Mouse (Mus musculus): Measurements from ENCODE around the gene Ccdc88a. TPM values are rescaled to one million over a fixed set of nuclear protein-coding genes. Genes with fewer than 3 reads are reported as not detected.

The Ccdc88a gene
- polyA plus RNA-seq (2017; shearing (Covaris generic)) = under 1 TPM; 0.51 to 0.63 TPM

DNA sequence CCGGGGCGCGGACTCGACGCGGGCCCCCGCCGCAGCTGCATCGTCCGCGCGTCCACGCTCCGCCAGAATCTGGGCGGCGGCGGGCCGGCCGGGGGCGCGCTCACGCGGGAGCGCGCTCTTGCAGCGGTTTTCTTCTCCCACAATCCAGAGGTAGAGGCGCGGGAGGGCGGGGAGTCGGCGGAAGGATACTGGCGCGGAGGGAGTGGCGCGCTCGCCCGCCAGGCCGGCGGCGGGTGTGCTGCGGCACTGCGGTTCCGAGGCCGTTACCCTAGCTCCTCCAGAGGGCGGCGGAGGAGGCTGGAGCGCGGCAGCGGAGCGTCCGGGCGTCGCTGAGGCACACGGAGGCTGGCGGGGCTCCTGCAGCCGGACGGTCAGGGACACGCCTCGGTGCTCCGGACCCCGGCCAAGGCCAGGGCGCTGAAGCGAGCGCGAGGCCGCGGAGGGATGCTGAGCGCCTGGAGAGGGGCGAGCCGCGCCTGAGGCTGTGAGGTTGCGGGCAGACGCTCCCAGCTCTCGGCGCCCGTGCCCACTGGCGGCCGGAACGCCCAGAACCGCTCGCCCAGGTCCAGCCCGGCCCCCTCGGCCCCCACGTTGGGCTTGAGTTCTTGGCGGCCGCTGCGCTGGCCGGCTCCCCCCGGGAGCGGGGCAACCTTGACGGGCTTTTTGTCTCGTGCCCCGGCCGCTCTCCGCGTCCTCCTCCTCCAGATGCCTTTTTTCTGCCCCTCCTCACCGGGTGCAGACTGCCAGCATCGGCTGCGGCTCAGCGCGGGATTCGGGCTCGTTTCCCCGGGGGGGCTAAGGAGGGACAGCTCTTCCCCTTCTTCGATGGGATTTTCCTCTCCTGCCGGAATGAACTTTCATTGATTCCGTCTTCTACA is at the start of gene Ccdc88a:
Ccdc88a (plus strand) TSS at position 263 of the 878 bp plus-strand sequence.
- ATAC-seq = peak; percentile 85

DNA sequence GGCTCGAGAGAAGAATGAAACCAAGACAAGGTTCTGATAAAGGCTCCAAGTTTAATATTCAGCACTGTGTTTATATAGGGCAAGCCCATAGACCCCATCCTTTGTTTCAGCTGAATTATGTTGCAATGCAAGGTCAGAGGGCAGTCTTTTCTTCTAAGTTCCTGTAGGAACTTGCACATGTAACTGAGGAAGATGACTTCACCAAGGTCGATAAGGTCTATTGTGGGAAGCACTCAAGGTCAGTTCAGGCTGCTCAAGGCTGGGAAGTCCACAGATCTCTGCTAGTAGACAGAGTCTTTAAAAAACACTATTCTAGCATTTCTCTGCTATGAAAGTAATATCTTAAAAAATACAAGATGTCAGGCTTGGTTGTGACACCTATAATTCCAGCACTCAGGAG is 38.0 kb upstream of the Ccdc88a start:
- ATAC-seq = no peak

- ATAC-seq = no peak
Measured at GRCm38 (mm10) chr11:29341259-29341658, 32.2 kb upstream of the Ccdc88a start.

DNA sequence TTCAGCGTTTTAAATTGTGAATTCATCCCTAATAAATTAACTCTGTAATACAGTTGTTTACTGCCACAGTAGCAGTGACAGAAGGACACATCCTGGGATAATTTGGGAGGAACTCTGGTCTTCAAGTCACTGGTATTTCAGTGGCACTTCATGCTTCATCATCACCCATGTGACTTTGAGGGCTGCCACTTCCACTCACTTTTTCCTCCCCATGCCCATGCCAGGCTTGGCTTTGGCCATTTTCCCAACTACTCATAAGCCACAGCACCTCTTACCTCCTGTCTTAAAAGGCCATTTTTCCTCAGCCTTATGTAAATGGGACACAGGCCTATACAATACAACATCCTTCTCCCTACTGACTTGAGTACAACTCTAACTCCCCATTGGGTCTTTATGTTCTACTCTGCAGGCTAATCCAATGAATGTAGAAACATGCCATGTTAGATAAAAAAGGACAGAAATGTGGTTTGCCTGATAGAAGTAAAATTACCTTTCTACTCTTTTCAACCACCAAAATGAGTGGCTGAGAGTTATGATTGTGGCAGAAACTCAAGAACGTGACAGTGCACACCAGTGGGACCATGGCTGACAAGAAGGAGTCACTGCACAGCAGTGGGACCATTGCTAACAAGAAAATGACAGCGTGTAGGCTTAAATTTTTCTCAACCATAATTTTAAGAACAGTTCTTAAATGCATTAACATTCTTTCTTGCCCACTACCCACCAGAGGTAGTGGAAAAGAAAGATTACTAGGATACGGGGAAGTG is 28.4 kb upstream of the Ccdc88a start:
- ATAC-seq = no peak

DNA sequence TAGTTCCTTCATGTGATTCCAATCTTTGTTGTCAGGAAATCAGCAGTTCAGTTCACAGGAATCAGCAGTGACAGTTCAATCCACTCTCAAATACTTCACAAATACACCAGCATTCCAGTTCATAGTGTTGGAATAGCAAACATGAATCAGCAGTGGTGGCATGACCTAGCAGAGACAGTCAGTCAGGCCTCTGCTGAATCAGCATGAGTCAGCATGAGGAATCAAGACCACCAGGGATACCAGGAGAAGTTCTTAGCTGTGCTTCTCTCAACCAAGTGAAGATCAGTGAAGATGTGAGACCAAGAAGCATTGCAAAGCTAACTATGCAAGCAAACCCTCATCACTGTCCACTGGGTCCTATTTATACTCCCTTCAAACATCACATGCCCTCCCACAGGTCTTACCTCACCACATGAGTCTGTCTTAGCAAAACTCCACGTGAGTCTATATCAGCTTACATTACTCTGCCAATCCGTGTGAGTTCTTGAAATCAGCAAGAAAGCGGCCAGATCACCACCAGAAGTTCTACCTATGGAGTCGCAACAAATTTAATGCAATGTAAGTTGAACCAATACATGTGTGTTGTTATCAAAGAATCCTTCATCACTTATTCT is 27.7 kb upstream of the Ccdc88a start:
- no peak for ATAC-seq

GRCm38 (mm10) chr11:29350891-29351290 is 22.6 kb upstream of the Ccdc88a start:
- ATAC-seq = no peak

DNA sequence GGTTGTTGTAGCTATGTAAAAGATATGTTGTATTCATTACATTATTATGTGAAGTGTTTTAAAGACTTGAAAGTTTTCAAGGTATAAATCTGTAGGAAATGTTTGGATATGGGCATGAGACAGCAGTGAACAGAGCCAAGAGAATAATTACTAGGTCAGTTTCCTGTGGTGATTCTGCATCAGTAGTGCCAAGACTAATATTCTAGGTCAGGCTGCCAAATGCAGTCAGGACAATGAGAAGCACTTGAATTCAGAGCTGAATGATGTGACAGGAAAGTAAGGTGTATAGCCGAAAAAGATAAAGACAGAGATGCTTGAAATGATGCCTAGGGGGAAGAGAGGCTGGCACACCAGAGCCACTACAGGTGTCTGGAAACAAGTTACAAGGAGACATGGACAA is 21.2 kb upstream of the Ccdc88a start:
- no peak for ATAC-seq

DNA sequence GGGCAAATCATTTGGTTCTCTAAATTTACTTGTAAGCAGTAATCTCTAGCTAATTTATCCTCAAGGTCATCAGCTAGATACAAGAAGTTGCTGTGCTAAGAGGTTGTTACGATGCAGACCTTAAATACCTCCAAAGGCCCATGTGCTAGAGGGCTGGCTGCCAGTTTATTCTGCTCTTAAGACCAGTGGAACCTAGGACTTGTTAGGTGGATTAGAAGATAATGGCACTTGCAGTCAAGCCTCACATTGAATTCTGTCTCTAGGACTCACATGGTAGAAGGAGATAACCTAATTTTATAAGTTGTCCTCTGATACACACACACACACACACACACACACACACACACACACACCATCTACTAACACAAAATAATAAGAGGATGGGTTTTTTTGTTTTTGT is 5.3 kb upstream of the Ccdc88a start:
- no peak for ATAC-seq

DNA sequence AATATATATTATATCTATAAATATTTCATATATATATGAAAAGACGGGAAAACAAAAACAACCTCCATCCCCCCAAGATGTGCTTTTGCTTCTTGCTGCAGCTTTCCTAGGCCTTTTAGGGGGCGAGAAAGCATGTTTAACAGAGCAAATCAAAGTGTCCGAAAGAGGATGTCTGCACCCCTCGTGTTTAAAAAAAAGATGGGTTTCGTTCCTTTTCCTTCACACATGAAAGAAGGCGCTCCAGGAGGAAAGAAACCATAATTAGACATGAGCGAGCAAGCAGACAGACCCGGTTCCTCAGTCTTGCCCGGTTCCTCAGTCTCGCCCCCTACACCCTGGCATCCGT is 435 bp upstream of the Ccdc88a start:
- ATAC-seq = no peak

DNA sequence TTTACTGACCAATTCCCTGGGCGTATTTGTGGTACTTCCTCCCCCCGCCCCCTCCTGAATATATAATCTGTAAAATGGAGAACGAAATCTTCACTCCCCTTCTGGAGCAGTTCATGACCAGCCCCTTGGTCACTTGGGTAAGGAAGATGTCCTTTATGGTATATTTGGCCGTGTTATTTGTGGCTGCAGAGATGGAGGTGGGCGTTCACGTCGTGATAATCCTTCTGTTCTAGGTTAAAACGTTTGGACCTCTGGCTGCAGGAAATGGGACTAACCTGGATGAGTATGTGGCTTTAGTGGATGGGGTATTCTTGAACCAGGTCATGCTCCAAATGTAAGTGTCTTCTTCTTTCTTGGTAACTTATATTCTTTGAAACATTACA is 807 bp downstream of the Ccdc88a start:
- no peak for ATAC-seq

DNA sequence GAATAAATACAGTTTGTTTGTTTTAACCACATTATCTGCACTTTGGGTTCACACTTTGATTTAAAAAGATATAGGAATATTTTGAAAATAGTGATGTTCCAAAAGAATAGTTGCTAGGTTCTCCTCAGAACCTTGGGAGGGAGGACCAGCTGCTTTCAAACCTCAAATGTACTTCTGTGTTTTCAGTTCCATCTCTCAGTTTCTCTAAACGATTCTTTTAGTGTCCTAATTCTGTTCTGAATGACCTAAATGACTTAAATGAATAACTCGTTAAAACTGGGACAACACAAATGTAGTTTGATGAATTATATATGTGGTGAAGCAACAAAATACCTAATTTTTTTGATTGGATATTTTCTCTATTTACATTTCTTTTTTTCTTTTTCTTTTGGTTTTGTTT is 3.2 kb downstream of the Ccdc88a start:
- no peak for ATAC-seq

- ATAC-seq = no peak
Measured at GRCm38 (mm10) chr11:29378751-29379150, 5.3 kb downstream of the Ccdc88a start.

DNA sequence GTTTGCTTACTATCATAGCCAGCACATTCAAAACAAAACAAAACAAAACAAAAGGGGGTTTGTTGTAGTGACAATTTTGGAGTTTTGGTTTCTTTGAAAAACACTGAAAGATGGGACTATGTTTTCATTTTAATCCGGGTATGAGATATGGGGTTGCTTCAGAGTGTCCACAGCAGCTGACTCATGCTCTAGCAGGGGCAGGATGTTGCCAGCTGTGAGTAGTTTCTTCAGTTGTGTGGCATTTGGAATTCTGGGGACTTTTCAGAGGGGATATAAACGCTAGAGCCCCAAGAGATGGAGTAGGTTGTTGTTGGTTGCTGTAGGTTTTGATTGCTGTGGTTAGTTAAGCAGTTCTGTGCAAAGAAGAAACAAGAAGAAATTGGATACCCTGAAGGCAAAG is 10.0 kb downstream of the Ccdc88a start:
- ATAC-seq = no peak

DNA sequence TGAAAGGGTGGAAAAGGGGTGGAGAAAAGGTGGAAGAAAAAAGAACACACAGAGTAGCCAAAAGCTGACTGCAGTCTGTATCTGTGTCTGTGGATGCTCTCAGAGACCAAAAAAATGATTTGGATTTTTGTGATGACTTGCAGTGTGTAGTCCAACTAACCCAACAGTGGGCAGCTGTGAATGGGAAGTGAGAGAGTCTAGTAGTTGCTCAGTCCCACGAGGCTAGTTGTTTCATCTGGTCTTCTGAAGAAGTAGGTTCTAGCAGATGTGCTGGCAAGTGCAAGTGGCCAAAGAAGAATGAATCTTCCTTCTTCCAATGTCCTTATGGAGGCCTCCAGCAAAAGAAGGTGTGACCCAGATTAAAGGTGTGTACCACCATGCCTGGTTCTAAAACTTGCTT is 10.5 kb downstream of the Ccdc88a start:
- no peak for ATAC-seq

DNA sequence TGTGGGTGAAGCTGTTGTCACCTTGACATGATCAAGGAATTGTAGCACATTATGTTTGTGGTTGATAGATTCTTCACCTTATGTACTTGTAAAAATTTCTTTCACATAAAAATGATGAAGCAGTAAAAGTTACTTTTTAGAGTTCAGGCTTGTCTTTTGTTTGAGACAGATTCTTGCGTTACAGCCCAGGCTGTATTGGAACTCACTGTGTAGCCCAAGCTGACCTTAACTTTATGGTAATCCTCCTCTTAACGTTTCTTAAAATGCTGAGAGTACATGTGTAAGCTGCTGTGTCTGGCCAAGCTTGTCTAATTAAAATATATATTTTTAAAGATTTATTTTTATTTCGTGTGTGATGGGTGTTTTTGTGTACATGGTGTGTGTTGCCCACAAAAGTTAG is 11.2 kb downstream of the Ccdc88a start:
- no peak for ATAC-seq

- ATAC-seq = no peak
Measured at GRCm38 (mm10) chr11:29389913-29390312, 16.5 kb downstream of the Ccdc88a start.

DNA sequence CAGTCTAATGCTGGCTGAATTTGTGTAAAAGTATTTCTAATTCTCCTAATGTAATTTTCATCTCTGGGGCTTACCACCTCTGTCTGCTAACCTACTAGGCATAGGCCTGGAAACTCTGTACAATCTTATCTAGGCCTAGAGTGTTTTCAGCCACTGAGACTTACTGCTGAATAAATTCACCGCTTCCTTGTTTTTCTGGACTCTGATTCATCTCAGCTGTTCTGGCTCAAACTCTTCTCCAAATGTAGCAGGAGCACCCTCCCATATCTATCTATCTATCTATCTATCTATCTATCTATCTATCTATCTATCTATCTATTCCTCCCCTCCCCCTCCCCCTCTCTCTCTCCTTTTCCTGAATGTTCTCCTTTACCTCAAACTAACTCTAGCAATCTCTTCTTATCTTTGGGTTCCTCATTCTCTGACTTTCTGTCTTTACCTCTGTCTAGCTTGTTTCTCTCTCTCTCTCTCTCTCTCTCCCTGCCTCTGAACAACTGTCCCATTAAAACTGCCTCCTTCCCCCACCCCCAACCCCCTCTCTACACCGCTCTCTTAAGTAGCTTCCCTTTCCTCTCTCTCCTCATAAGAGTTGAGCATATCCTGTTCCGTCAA is 21.8 kb downstream of the Ccdc88a start:
- ATAC-seq = no peak

DNA sequence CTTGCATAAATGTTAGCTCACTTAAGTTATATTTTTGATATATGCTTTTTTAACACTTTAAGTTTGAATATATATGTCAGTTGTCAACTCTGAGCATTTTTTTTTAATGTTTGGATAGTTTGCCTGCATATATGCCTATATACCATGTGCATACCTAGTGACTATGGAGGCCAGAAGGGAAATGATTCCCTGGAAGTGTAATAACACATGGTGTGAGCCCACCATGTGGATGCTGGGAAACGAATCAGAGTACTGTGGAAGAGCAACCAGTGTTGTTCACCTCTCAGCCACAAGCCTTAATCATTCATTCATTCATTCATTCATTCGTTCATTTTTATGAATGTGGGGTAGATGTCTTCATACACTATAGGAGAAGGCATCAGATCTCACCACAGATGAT is 26.9 kb downstream of the Ccdc88a start:
- ATAC-seq = no peak

GRCm38 (mm10) chr11:29406292-29406691 is 32.8 kb downstream of the Ccdc88a start:
- ATAC-seq = no peak

- ATAC-seq = no peak
Measured at GRCm38 (mm10) chr11:29423496-29423895, 50.0 kb downstream of the Ccdc88a start.

GRCm38 (mm10) chr11:29428774-29429173 is 55.3 kb downstream of the Ccdc88a start:
- ATAC-seq = no peak

DNA sequence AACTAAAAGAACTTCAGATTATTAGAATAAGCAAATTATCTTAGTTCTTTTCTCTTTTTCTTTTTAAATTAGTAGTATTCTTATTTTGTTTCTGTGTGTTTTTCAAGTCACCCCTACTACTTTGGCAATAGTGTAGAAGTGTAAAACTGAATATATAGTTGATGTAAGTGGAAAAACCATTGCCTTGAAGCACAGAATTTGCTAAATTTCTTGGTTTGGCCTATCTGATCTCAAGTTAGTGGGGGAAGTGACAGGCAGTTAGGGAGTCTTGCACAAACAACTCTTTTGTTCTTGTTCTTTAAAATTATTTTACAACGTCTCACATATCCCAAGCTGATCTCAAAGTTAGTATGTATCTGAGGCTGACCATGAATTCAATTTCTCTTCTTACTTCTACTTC is 57.6 kb downstream of the Ccdc88a start:
- no peak for ATAC-seq

DNA sequence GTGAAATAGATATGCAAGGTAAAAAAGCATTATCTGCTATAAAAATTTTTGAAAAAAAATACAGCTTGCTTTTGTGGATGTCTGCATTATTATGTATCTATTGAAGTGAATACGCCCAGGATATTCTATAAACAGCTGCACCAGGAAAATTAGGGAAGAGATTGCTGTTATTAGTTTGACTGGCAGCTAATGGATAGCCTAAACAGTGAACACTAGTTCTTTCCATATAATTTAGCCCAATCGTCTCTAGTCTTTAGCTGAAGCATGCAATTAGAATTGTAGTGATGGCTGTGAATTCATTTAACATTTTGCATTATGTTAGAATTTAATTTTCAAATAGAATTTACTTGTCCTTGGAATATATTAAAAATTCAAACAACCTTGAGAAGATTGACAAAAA is 75.3 kb downstream of the Ccdc88a start:
- no peak for ATAC-seq

Measured in activated CD4-positive, CD25-positive, alpha-beta regulatory T cell, adult 4 months (primary cell).